Mouse (Mus musculus) left cerebral cortex, adult 2 months (tissue): Measurements from ENCODE around the gene Nudcd3. TPM values are rescaled to one million over a fixed set of nuclear protein-coding genes. Genes with fewer than 3 reads are reported as not detected.

ENCODE experiments used
- DNase-seq, 2 experiments: peaks; one replicate each; pipeline ENCODE4 v3.0.0; 2021 to 2022; ENCODE audit warnings: low spot score in 2 of 2, mixed read lengths in 1 of 2; ENCODE audit errors: extremely low spot score in 1 of 2
- H3K27ac ChIP-seq: fragments of 200-600 bp; 2 replicates; pipeline ENCODE4 v1.8.1; 2022
- H3K4me3 ChIP-seq: fragments of 200-600 bp; 2 replicates; pipeline ENCODE4 v1.8.1; 2022
- CTCF ChIP-seq: fragments of 200-600 bp; IDR thresholded peaks from 2 replicates; pipeline ENCODE4 v1.8.1; 2022; ENCODE audit warnings: antibody characterized with exemption, mild to moderate bottlenecking, moderate library complexity
- intact Hi-C: fragments of 180-260 bp; cut with DNase I; formaldehyde crosslinking; loops from one replicate; pipeline ENCODE4 v1.15.1; 2025
- total RNA-seq, 2 experiments: library from RNA; stranded (reverse); gene quantifications; 2 replicates each; pipeline ENCODE4 v1.2.3; 2021

Nudcd3 gene
- total RNA-seq, 2 experiments from 2014 or later: 120 to 125 TPM

DNA sequence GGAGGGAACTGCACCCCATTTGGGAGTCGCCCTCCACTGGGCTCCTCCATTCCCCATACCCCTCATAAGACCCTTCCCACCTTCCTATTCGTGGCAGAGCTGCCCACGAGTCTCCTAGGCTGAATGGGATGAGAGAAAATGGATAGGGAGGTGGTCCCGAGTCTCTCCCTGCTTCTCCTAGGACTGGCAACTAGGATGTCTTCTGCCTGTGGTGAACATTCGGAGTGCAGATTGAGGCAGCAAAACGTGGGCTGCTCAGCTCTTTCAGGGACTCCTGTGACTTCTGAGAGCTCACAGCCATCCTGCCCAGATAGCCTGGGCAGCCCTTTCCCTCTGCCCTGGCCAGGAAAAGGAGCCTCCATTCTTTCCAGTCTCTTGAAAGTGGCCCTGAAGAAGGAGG lies 134.0 kb downstream of the Nudcd3 start, which contains the start of gene Camk2b:
Gene Camk2b, minus strand, starts transcription at position 187 of the 400 bp plus-strand sequence.
- peak within 1 kb of the TSS; percentile 86 for H3K4me3 ChIP-seq
- no peak for DNase-seq
- intact Hi-C loops: no loop called here
- H3K27ac ChIP-seq: peak within 1 kb of the TSS; percentile 97
- TF ChIP-seq CTCF: no peak

DNA sequence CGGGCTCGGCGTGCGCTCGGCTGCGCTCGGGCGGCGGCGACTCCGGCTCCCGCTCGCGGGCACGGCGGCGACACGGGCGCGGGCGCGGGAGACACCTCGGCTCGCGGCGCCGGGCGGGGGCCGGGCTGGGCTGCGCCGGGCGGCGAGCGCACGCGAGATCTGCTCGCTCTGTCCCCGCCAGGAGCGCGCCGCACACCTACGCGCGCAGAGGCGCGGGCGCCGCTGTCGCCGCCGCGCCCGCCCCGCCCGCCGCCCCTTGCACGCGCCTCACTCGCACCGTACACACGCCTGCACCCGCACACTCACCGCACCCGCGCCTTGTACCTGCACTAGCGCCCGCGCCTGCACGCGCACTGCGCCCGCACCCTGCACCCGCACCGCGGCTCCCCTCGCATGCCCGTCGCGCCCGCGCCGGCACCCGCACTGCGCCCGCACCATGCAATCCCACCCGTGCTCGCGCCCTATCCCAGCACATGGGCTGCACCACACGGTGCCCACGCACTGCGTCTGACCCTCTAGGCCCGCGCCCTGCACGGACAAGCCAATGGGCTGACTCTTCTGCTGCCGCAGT lies 134.6 kb downstream of the Nudcd3 start:
- Histone ChIP-seq H3K27ac (peak overlapping the region; percentile 97), H3K4me3 (peak overlapping the region; percentile 86)
- intact Hi-C loops: loop anchor here (2.0 kb wide), 2 partner anchors 65 to 113 kb away; no protein-coding TSS in a partner anchor
- no peak for TF ChIP-seq CTCF
- peak; percentile 79 to 83 for DNase-seq

DNA sequence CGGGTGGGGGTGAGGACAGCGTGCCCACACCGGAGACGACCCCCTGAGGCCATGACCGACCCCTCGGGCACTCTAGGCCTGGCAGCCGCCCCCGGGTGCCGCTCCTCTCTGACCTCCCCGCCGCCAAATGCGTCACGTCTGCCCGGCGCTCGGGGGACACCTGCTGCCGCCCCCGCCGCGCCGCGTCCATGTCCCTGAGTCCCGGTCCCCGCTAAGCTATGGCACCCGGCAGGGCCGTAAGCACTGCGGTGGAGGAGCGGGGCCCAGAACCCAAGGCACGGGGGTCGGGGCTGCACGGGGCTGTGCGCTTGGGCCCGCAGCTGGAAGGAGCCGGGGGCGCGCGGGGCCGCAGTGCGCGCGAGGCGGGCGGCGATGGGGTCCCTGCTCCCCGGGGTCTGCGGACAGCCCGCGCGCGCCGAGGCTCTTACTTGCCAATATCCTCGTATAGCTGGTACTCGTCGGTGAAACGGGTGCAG lies 135.1 kb downstream of the Nudcd3 start:
- DNase-seq: peak; percentile 45 to 54
- TF ChIP-seq CTCF: no peak
- intact Hi-C loops: loop anchor here (2.0 kb wide), 2 partner anchors 64 to 114 kb away; no protein-coding TSS in a partner anchor
- peak overlapping the region; percentile 97 for H3K27ac ChIP-seq
- peak overlapping the region; percentile 86 for H3K4me3 ChIP-seq

DNA sequence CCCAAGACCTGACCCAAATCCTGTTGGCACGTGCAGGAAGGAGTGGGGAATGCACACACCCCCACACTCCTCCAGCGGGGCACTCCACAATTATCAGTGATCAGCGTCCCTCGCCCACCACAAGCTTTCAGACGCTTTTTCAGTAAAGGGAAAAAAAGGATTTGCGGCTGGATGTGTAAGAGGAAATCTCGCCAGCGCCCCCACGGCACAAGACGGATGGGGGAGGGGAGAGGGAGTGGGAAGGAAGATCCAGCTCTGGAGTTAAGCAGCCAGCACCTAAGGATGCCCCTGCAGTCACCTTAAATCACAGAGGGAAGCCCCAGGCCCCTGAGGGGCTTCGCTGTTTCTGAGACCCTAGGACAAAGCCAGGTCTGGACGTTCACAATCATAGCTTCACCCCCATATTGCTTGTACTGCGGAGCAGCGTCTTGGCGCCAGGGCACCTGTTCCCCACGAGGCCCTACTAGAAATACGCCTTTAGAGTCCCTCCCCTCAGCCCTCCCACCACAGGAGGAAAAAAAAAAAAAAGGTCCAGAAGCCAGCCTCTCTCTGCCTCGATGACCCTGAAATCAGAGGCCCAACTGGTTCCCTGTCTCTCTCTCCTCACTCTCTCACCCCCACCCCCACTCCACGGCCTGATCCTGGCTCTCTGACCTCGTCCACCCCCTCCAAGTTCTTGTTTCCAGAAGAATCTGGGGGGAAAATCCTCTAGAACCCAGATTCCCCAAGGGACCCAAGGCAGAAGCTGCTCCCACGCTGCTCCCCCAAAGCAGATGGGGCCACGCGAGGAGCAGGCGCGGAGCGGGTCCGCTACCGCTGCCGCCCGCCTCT lies 135.8 kb downstream of the Nudcd3 start:
- DNase-seq: peak; percentile 56 to 64
- peak overlapping the region; percentile 86 for H3K4me3 ChIP-seq
- peak overlapping the region; percentile 97 for H3K27ac ChIP-seq
- no peak for TF ChIP-seq CTCF
- intact Hi-C loops: loop anchor here (2.0 to 5.0 kb wide), 3 partner anchors 47 to 114 kb away; no protein-coding TSS in a partner anchor

- intact Hi-C loops: loop anchor here (2.0 to 5.0 kb wide), 4 partner anchors 15 to 115 kb away; no protein-coding TSS in a partner anchor
- TF ChIP-seq CTCF: no peak
- no peak for DNase-seq
- peak overlapping the region; percentile 97 for H3K27ac ChIP-seq
- peak overlapping the region; percentile 86 for H3K4me3 ChIP-seq
Observed at GRCm38 (mm10) chr11:6063501-6064214, 136.6 kb downstream of the Nudcd3 start.

DNA sequence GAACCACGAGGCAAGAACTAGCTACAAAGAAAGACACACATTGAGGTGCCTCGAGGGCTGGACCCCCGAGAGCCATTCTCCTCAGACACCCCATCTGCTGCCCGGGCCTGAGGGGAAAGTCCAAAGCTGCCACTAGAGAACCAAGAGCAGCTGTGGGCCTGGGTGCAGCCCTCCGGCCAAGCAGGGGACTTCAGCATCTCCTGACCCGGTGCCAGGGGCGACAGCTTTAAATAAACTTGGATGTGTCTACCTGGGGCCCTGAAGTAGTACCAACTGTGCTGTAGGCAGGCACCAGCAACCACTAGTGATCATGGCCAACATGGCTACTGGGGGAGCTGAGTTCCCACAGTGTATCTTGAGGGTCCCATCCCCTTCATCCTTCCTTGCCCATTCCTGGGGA lies 137.2 kb downstream of the Nudcd3 start:
- intact Hi-C loops: loop anchor here (2.0 to 5.0 kb wide), 2 partner anchors 14 to 46 kb away; no protein-coding TSS in a partner anchor
- Histone ChIP-seq H3K4me3 (peak overlapping the region; percentile 86), H3K27ac (peak overlapping the region; percentile 97; the same call in 1 of the 2 replicates)
- no peak for DNase-seq
- TF ChIP-seq CTCF: no peak

- no peak for DNase-seq
- H3K4me3 ChIP-seq: peak overlapping the region; percentile 86
- no peak overlapping the region for H3K27ac ChIP-seq
- TF ChIP-seq CTCF: no peak
- intact Hi-C loops: loop anchor here (2.0 to 5.0 kb wide), 2 partner anchors 14 to 45 kb away; no protein-coding TSS in a partner anchor
Observed at GRCm38 (mm10) chr11:6062329-6062728, 137.9 kb downstream of the Nudcd3 start.

DNA sequence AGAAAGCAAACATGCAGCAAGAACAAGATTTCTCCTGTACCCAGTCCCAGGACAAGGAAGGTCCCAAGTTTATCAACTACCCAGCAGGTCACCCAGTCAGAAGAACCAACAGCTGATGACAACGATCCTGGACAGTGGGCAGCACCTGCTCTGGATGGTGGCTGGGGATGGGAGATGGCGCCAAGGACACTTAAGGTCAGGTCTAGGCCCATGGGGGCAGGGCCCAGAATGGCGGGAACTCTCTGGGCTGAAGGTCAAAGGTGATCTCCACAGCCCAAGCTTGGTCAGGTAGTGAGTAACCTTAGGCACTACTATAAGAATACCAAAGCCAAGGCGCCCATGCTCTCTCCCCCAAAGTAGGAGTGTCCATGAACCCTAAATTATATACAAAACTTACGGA lies 138.3 kb downstream of the Nudcd3 start:
- peak overlapping the region; percentile 86; the same call in 1 of the 2 replicates for H3K4me3 ChIP-seq
- no peak for DNase-seq
- TF ChIP-seq CTCF: no peak
- intact Hi-C loops: loop anchor here (2.0 to 5.0 kb wide), 2 partner anchors 13 to 45 kb away; no protein-coding TSS in a partner anchor
- no peak overlapping the region for H3K27ac ChIP-seq

- DNase-seq: no peak
- no peak overlapping the region for H3K4me3 ChIP-seq
- intact Hi-C loops: no loop called here
- no peak overlapping the region for H3K27ac ChIP-seq
- no peak for TF ChIP-seq CTCF
Observed at GRCm38 (mm10) chr11:6059162-6059561, 141.1 kb downstream of the Nudcd3 start.

Other genes starting within 250 kb of the Nudcd3 start
- 10 to 100 TPM; 75.8 to 79.8 TPM for gene Ykt6, start 244.7 kb downstream of the Nudcd3 start, total RNA-seq
- 100 to 1,000 TPM; 607 to 644 TPM for gene Camk2b, start 134.1 kb downstream of the Nudcd3 start, total RNA-seq
- under 1 TPM in 1 of 2 experiments, not detected in 1; 0.56 TPM for gene A730071L15Rik, start 386 bp downstream of the Nudcd3 start, total RNA-seq
- 1 to 10 TPM in 1 of 2 experiments, under 1 TPM in 1; 0.77 to 1.0 TPM for gene Npc1l1, start 29.7 kb upstream of the Nudcd3 start, total RNA-seq
- 10 to 100 TPM; 48.1 to 50.2 TPM for gene Ddx56, start 67.4 kb upstream of the Nudcd3 start, total RNA-seq
- 100 to 1,000 TPM in 1 of 2 experiments, 10 to 100 TPM in 1; 96.2 to 102 TPM for gene Tmed4, start 74.5 kb upstream of the Nudcd3 start, total RNA-seq
- gene Ogdh, start 91.2 kb upstream of the Nudcd3 start, total RNA-seq: 100 to 1,000 TPM; 232 to 245 TPM
- gene Zmiz2, start 188.7 kb upstream of the Nudcd3 start, total RNA-seq: 100 to 1,000 TPM; 226 to 228 TPM
- gene Ppia, start 215.0 kb upstream of the Nudcd3 start, total RNA-seq: 1,000 to 10,000 TPM; 1,634 to 1,792 TPM
- 10 to 100 TPM; 39.6 to 41.4 TPM for gene H2afv, start 244.0 kb upstream of the Nudcd3 start, total RNA-seq